Mouse (Mus musculus) liver, adult 2 months (tissue): ENCODE measurements around the gene Lime1.

Experiments
- CTCF ChIP-seq: fragments of 200-500 bp; IDR thresholded peaks from 2 replicates; pipeline ENCODE4 v1.5.1; 2011; ENCODE audit warnings: low read depth, low read length, control low read depth
- POLR2A ChIP-seq: fragments of 200-500 bp; IDR thresholded peaks from 2 replicates; pipeline ENCODE4 v1.6.1; 2011; ENCODE audit warnings: low read length, control low read depth; ENCODE audit not compliant: insufficient read depth; ENCODE audit errors: extremely low read depth

- TF ChIP-seq CTCF, result no peak
- no peak for TF ChIP-seq POLR2A
Observed at GRCm38 (mm10) chr2:181423834-181424233, 44.0 kb downstream of the Lime1 start.
